Mouse (Mus musculus): ENCODE measurements at regions not wholly inside any gene's neighbourhood (a gene's known extent, or its start where the extent isn't known, plus 50 kb on each side); places are given as distances from the start of the nearest gene placed in this dataset.

GRCm38 (mm10) chr1:60621064-60621726, 54.3 kb upstream of the Raph1 start:
- TF ChIP-seq CTCF (IDR thresholded peaks at IDR 0.05; ENCODE audit: extremely low read depth, insufficient read length, insufficient replicate concordance, low read depth, low read length) (no peak), POLR2A (IDR thresholded peaks at IDR 0.05; ENCODE audit: low read depth, low read length) (no peak)
